Mouse (Mus musculus): ENCODE results near the gene Sh3kbp1. TPM values are rescaled to one million over a fixed set of nuclear protein-coding genes. Genes with fewer than 3 reads are reported as not detected.

The Sh3kbp1 gene
- polyA plus RNA-seq, 1 experiment from 2014 or later, result 28.4 TPM

DNA sequence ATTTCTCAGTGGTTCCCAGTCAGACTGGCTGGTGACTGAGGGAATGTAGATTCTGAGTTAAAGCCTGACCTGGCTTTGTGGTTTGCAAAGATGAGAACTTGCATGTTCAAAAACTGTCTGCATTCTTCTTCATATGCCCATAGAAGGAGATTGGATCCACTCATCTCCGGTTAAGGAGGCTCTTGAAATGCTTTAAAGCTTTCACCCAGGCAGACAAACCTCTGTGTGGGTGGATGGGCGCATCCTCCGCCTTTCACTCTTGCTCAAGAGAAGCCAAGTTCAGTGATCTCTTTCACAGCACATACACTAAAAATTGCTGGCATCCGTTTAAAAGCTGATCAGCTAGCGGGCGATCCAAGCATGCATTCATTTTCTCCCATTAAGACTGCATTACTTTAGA is 182.4 kb downstream of the Sh3kbp1 start:
- H3K4me1 ChIP-seq, result no peaks in the 10 kb centered on the region
- ATAC-seq (ENCODE audit: insufficient read depth, low FRiP score, low read depth), result no peak
- 79% methylated on average over 6 of the region's 6 CpGs for WGBS
- no peaks in the 10 kb centered on the region for H3K36me3 ChIP-seq
- no peak overlapping the region for H3K4me3 ChIP-seq (replicated peaks)
- H3K4me2 ChIP-seq, result no peak overlapping the region
- H3K27me3 ChIP-seq (replicated peaks), result no peaks in the 10 kb centered on the region
- H3K9ac ChIP-seq, result no peak overlapping the region
- H3K9me3 ChIP-seq, result no peaks in the 10 kb centered on the region
- no peak overlapping the region for H3K27ac ChIP-seq

DNA sequence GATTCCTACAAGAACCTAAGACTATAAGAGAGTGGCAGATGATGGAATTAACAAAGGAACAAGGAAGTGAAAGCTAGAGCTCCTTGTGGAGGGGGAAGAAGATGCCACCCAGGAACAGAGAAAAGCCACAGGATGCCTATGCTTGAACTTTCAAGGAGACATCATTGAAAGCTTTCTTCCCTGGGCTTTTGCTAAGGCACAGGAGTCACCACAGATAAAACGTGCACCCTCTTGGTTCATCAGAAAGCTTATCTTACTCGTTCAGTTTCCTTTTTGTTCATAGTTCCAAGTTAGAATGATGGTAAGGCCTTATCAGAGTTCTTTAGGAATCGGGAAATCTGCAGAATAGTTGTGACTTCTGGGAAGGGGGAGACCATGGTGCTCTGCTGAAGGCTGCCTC is 183.4 kb downstream of the Sh3kbp1 start:
- 64% methylated on average over 3 of the region's 3 CpGs for WGBS
- Histone ChIP-seq H3K9ac (no peak overlapping the region), H3K9me3 (no peaks in the 10 kb centered on the region), H3K27ac (no peak overlapping the region), H3K36me3 (no peaks in the 10 kb centered on the region), H3K27me3 (replicated peaks) (no peaks in the 10 kb centered on the region), H3K4me1 (no peaks in the 10 kb centered on the region), H3K4me3 (replicated peaks) (no peak overlapping the region), H3K4me2 (no peak overlapping the region)
- no peak for ATAC-seq (ENCODE audit: insufficient read depth, low FRiP score, low read depth)

DNA sequence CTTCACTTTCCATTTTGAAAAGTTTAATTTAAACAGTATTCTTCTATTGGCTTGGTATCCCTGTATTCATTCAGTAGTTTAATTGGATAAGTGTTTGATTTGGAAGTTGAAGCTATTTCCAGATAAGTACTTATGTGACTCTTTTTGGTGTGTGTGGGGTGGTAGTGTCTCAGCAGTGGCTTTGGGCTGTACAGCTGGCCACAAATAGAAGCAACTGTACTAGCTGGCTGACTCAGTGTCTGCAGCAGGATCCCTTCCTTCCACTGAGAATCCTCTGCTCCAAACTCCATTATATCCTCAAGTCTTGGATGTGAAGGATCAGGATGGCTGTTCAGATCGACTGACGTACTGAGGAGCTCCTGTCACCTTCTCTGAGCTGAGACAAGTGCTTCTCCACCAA is 190.4 kb downstream of the Sh3kbp1 start:
- no peak for ATAC-seq (ENCODE audit: insufficient read depth, low FRiP score, low read depth)
- Histone ChIP-seq H3K4me1 (no peaks in the 10 kb centered on the region), H3K4me2 (no peak overlapping the region)

DNA sequence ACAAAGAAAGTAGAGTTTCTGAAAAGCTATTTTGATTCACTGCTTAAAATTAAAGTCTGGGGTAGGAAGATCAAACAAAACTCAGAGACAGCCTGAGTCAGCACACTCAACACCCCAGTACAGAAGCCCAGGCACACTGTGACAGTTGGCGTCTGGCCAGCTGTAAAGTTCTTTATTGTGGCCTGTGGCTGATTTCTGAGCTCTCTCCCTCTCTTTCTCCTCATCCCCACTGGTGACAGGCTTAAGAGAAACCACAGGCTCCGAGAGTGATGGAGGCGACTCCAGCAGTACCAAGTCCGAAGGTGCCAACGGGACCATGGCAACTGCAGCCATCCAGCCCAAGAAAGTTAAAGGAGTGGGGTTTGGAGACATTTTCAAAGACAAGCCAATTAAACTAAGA is 201.1 kb downstream of the Sh3kbp1 start:
- Histone ChIP-seq H3K4me2 (no peak overlapping the region), H3K36me3 (no peaks in the 10 kb centered on the region), H3K9ac (no peak overlapping the region), H3K27ac (no peak overlapping the region), H3K4me1 (no peaks in the 10 kb centered on the region), H3K4me3 (replicated peaks) (no peak overlapping the region), H3K27me3 (replicated peaks) (no peaks in the 10 kb centered on the region), H3K9me3 (no peaks in the 10 kb centered on the region)
- ATAC-seq (ENCODE audit: insufficient read depth, low FRiP score, low read depth), result no peak
- 72% methylated on average over 5 of the region's 5 CpGs for WGBS

More for the DNA sequence above, 190.4 kb downstream of the Sh3kbp1 start:
- H3K27me3 ChIP-seq (replicated peaks), result 0 out of 2 replicates have a peak, but pooled peaks cover 3% of the 10 kb centered on the region
- H3K9ac ChIP-seq, result no peak overlapping the region
- H3K36me3 ChIP-seq, result no peaks in the 10 kb centered on the region
- no peaks in the 10 kb centered on the region for H3K9me3 ChIP-seq
- 89% methylated on average over 2 of the region's 2 CpGs for WGBS
- no peak overlapping the region for H3K27ac ChIP-seq
- H3K4me3 ChIP-seq (replicated peaks), result no peak overlapping the region

DNA sequence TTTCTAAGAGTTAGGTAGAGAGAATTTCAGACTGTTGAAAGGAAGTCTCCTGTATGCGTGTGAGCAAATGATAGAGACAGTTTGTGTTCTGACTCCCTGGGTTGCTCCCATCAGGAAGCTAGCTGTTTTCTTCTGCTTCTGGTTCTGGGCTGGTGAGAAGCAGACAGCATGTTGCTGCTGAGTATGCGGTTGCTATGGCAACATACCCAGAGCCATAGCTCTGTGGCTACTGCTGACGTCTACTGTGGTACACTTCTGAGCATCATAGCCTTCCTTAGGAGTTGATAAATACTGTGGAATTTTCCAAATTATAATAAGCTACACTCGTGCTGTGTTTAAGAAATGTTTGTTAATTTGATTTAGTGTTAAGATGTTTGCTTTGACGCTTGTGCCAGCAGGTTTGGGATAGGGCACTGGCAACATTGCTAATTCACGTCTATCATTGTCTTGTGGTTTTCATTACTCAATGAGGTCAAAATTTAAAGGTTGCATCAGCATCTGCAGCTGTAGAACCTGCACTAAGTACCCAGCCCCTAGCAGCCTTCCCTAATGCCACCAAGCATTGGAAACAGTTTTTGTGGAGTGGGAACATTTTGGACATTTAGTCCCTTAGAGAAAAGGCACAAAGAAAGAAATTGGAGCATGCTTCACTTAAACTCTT is 202.2 kb downstream of the Sh3kbp1 start:
- Histone ChIP-seq H3K4me2 (no peak overlapping the region), H3K27ac (no peak overlapping the region), H3K4me1 (no peaks in the 10 kb centered on the region), H3K4me3 (replicated peaks) (no peak overlapping the region), H3K27me3 (replicated peaks) (no peaks in the 10 kb centered on the region), H3K9me3 (no peaks in the 10 kb centered on the region), H3K9ac (no peak overlapping the region), H3K36me3 (no peaks in the 10 kb centered on the region)
- ATAC-seq (ENCODE audit: insufficient read depth, low FRiP score, low read depth), result no peak
- 65% methylated on average over 6 of the region's 6 CpGs for WGBS

DNA sequence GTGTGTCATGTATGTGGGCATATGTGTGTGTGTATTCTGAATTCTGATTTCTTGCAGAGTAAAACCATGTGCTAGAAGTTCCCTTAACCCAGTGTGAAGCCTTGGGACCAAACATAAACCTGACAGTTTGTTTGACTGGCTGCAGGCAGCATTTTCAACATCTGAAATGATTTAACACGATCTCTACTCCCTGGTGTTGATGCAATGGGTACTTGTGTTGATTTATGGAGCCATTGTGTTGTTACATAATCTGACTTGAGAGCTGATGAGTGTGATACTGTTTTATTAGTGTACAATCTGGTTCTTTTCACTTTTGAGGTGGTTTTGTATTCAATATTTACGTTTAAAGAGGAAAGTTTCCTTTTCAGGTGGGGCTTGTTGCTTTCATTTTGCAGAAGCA is 204.1 kb downstream of the Sh3kbp1 start:
- no peak overlapping the region for H3K4me2 ChIP-seq
- 38% methylated on average over 2 of the region's 2 CpGs for WGBS

DNA sequence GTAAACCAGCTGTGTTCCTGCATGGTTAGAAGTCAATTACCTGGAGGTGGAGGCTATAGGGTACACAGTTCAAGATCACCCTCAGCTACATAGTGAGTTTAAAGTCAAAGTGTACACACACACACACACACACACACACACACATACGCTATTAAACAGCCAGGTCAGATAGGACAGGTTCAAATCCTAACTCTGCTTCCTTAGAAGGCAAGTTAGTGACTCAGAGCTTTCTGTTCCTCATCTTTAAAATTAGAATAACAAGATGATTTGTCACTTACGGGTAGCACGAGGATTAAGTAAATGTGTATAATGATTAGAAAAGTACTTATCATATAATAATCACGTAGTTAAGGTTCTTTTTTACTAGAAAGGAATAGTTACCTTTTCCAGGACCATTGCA is 208.2 kb downstream of the Sh3kbp1 start:
- no peaks in the 10 kb centered on the region for H3K4me1 ChIP-seq
- H3K9ac ChIP-seq, result no peak overlapping the region
- H3K4me2 ChIP-seq, result no peak overlapping the region
- WGBS, result 85% methylated on average over 4 of the region's 4 CpGs
- no peaks in the 10 kb centered on the region for H3K36me3 ChIP-seq
- H3K4me3 ChIP-seq (replicated peaks), result no peak overlapping the region
- no peaks in the 10 kb centered on the region for H3K9me3 ChIP-seq
- H3K27me3 ChIP-seq (replicated peaks), result 0 out of 2 replicates have a peak, but pooled peaks cover 4% of the 10 kb centered on the region
- no peak for ATAC-seq (ENCODE audit: insufficient read depth, low FRiP score, low read depth)
- no peak overlapping the region for H3K27ac ChIP-seq

More for the DNA sequence above, 204.1 kb downstream of the Sh3kbp1 start:
- H3K4me3 ChIP-seq (replicated peaks), result no peak overlapping the region
- H3K9ac ChIP-seq, result no peak overlapping the region
- no peaks in the 10 kb centered on the region for H3K27me3 ChIP-seq (replicated peaks)
- no peaks in the 10 kb centered on the region for H3K36me3 ChIP-seq
- H3K9me3 ChIP-seq, result no peaks in the 10 kb centered on the region
- ATAC-seq (ENCODE audit: insufficient read depth, low FRiP score, low read depth), result no peak
- no peak overlapping the region for H3K27ac ChIP-seq
- no peaks in the 10 kb centered on the region for H3K4me1 ChIP-seq

DNA sequence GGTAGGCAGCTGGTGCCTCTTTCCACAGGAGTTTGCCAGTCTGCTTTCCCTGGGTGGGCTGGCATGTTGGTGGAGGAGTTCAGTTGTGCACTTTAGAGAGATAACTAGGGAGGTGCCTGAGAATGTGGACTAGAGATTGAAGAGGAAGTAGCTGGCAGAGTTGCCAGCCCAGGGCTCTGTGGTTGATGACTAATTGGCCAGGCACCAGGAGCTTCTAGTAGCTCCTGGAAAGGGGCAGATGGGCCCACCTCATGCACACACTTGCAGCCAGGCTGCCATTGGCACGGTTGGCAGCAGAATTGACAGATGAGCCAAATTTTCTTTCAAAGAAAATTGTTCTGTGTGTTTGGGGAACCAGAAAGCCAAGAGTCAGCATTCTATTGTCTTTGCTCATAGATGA is 210.3 kb downstream of the Sh3kbp1 start:
- H3K4me3 ChIP-seq (replicated peaks), result no peak overlapping the region
- no peaks in the 10 kb centered on the region for H3K9me3 ChIP-seq
- no peak for ATAC-seq (ENCODE audit: insufficient read depth, low FRiP score, low read depth)
- no peak overlapping the region for H3K4me2 ChIP-seq
- WGBS, result 68% methylated on average over 1 of the region's 1 CpGs
- H3K4me1 ChIP-seq, result no peaks in the 10 kb centered on the region
- H3K9ac ChIP-seq, result no peak overlapping the region
- no peak overlapping the region for H3K27ac ChIP-seq
- 0 out of 2 replicates have a peak, but pooled peaks cover 4% of the 10 kb centered on the region for H3K27me3 ChIP-seq (replicated peaks)
- no peaks in the 10 kb centered on the region for H3K36me3 ChIP-seq

DNA sequence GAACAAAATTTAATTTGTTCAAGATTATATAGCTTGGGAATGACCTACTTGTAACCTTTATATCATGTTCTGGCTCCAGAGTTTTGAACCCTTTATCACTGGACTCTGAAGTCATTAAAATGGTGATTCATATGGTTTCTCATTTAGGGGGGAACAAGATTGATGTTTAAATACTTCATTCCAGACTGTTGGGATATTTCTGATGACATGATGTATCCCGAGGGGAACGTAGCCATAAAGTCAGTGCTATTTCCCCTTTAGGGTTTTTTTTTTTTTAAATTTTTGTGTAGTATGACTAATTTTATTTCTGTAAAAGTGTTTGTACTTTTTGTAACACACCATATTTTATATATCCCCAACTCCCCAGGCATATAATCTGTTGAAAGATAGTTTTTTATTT is 212.7 kb downstream of the Sh3kbp1 start:
- WGBS, result 69% methylated on average over 2 of the region's 2 CpGs
- Histone ChIP-seq H3K9me3 (no peaks in the 10 kb centered on the region), H3K4me1 (no peaks in the 10 kb centered on the region), H3K27me3 (replicated peaks) (0 out of 2 replicates have a peak, but pooled peaks cover 4% of the 10 kb centered on the region), H3K4me3 (replicated peaks) (no peak overlapping the region), H3K9ac (no peak overlapping the region), H3K36me3 (no peaks in the 10 kb centered on the region), H3K4me2 (no peak overlapping the region), H3K27ac (no peak overlapping the region)
- no peak for ATAC-seq (ENCODE audit: insufficient read depth, low FRiP score, low read depth)

DNA sequence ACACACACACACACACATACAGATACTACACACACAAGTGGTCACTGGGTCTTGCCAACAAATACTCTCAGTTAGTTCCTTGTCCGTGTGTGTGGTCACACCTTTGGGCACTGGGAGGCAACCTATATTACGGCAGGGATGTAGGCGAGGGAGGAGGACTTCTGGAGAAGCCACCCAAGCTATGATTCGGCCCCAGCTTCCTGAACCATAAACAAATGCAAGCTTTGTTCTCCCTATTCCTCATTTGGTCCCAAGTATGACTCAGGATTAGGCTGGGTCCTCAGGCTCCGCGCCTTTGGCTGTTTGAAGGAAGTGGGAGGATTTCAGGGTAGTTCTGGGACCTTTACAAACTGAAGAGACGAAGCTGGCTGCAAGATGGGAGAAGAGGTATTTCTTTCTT is 213.2 kb downstream of the Sh3kbp1 start:
- Histone ChIP-seq H3K9me3 (no peaks in the 10 kb centered on the region), H3K4me3 (replicated peaks) (no peak overlapping the region), H3K4me1 (no peaks in the 10 kb centered on the region), H3K36me3 (no peaks in the 10 kb centered on the region), H3K9ac (no peak overlapping the region), H3K4me2 (no peak overlapping the region), H3K27ac (no peak overlapping the region), H3K27me3 (replicated peaks) (0 out of 2 replicates have a peak, but pooled peaks cover 4% of the 10 kb centered on the region)
- no peak for ATAC-seq (ENCODE audit: insufficient read depth, low FRiP score, low read depth)
- 52% methylated on average over 7 of the region's 7 CpGs for WGBS

DNA sequence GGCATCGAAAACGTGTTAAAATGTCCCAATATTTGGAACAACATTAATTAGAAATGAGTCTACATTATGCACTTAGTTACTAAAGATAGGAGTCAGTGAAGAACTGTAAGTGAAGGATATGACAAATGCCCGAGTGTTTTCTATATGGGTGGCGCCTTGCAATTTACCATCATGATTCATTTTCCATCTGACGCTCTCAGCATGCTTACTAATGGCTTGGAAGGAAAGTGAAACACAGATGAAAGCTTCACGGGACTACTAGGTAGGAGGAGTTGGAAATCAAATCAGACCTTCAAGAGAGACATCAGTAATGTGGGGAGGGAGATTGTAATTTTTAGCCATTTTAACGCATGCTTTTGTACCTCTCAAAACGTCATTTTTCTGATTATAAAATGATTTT is 223.7 kb downstream of the Sh3kbp1 start:
- 75% methylated on average over 8 of the region's 8 CpGs for WGBS
- Histone ChIP-seq H3K36me3 (no peaks in the 10 kb centered on the region), H3K27me3 (replicated peaks) (no peaks in the 10 kb centered on the region), H3K4me2 (no peak overlapping the region), H3K9me3 (no peaks in the 10 kb centered on the region), H3K9ac (no peak overlapping the region), H3K4me1 (no peaks in the 10 kb centered on the region), H3K27ac (no peak overlapping the region), H3K4me3 (replicated peaks) (no peak overlapping the region)
- ATAC-seq (ENCODE audit: insufficient read depth, low FRiP score, low read depth), result no peak

DNA sequence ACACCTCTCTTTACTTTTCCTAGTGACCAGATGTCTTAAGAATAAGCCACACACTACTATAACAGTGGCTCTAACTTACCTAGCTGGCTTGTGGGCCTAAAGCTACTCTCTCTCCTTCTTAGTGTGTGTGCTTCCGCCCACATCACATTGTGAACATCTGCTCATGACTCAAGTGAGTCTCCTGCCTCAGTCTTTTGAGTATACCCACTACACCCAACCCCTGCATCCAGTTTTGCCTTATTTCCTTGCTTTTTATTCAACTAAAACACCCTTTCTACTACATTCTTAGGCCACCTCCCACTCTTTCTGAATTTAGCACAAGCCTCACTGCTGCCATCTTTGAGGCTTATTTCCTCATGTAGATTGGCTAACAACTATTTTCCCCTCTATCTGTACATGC is 229.8 kb downstream of the Sh3kbp1 start:
- ATAC-seq (ENCODE audit: insufficient read depth, low FRiP score, low read depth), result no peak
- 92% methylated on average over 1 of the region's 1 CpGs for WGBS
- Histone ChIP-seq H3K4me3 (replicated peaks) (no peak overlapping the region), H3K27me3 (replicated peaks) (no peaks in the 10 kb centered on the region), H3K27ac (no peak overlapping the region), H3K9me3 (no peaks in the 10 kb centered on the region), H3K4me2 (no peak overlapping the region), H3K4me1 (no peaks in the 10 kb centered on the region), H3K36me3 (no peaks in the 10 kb centered on the region), H3K9ac (no peak overlapping the region)

DNA sequence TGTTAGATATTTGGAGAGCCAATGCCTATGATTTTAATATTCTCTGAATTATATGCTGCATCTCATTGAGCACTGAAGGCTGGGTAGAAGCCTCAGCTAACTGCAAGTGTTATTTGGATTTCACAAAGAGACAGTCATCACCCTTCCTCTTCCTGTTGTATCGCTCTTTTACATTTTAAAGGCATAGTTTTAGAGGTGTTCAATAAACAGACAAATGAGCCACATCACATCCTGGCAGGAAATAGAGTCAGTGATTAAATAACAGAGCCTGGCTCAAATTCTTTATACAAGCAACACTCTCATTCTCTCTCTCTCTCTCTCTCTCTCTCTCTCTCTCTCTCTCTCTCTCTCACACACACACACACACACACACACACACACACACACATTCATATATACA is 231.1 kb downstream of the Sh3kbp1 start:
- Histone ChIP-seq H3K9ac (no peak overlapping the region), H3K4me3 (replicated peaks) (no peak overlapping the region), H3K36me3 (no peaks in the 10 kb centered on the region), H3K27ac (no peak overlapping the region), H3K4me2 (no peak overlapping the region), H3K27me3 (replicated peaks) (no peaks in the 10 kb centered on the region), H3K4me1 (no peaks in the 10 kb centered on the region), H3K9me3 (no peaks in the 10 kb centered on the region)
- 50% methylated on average over 1 of the region's 1 CpGs for WGBS
- ATAC-seq (ENCODE audit: insufficient read depth, low FRiP score, low read depth), result no peak

Data from stomach, embryonic 15.5 days (tissue).